Mouse (Mus musculus) 3134 (cell line): ENCODE results near the gene Taz.

ENCODE experiments used
- DNase-seq: peaks from one replicate; pipeline ENCODE4 v3.0.0-alpha.2; 2011; ENCODE audit warnings: low spot score; ENCODE audit not compliant: insufficient read length; ENCODE audit errors: extremely low read depth

The Taz gene

GRCm38 (mm10) chrX:74281732-74282394, at the start of gene Taz, which contains the start of gene Dnase1l1:
Gene Taz (plus strand): TSS chrX:74281912.
Gene Dnase1l1 (minus strand): TSS chrX:74282337.
- DNase-seq, result peak; percentile 87

- DNase-seq, result no peak
Measured at GRCm38 (mm10) chrX:74233196-74233595, 48.5 kb upstream of the Taz start.

- no peak for DNase-seq
Measured at GRCm38 (mm10) chrX:74240332-74240731, 41.4 kb upstream of the Taz start.

- DNase-seq, result no peak
Measured at GRCm38 (mm10) chrX:74243396-74243795, 38.3 kb upstream of the Taz start.

DNA sequence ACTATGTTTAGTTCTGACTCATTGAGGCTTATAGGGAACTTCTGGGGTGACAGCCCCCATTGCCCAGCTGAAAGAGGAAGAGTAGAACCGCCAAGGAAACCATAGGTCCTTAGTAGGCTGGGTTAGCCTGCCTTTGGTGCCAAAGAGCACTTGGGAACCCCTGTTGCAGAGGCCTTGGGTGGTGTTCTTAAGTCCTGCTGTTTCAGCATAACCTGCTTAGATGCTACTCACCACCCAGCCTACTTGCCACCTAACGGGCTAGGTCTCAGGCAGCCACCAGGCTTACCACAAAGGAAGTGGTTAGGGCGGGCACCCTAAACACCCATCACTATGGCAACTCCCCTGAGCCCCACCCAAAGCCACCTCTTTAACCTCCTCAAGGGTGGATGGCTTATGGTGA, 37.9 kb upstream of the Taz start:
- peak; percentile 71 for DNase-seq

DNA sequence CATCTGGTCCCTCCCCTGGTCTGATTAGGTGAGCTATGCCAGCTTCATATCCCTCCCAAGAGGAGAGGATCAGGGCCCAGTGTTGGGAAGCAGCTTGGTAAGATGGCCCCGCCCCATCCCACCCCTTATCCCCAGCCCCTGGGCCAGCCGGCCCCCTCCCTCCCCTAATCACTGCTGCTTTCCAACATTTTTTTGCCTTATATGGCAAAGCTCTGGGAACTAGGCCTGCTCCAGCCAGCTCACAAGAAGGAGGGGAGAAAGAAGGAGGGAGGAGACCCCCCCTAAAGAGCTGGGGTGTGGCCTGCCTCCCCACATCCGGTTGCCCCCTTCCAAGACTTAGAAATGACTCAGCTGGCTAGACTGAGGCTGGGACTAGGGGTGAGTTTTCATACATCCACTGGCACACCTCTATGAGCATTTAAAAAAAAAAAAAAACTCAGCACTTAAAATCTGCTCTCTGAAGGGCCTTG, 37.1 kb upstream of the Taz start:
- DNase-seq, result peak; percentile 89

- no peak for DNase-seq
Measured at GRCm38 (mm10) chrX:74245107-74245506, 36.6 kb upstream of the Taz start.

DNA sequence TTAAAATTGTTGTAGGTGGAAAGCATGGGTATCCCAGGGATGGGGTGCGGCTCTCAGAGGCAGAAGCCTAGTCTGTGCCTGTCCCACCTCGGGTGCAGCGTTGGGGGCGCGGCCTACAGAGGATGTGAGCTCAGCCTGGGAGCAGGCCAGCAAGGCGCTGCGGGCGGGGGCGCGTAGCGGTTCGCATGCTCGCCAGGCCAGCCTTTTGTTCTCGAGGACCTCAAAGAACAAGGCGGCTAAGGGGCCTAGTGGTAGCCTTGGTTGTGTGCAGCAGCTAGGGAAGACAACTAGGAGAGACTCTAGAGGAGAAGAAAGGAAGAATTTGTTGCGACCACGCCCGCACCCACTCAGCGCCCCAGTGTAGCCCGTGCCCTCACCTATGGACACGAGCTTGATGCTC, 36.0 kb upstream of the Taz start:
- DNase-seq, result peak; percentile 88

DNA sequence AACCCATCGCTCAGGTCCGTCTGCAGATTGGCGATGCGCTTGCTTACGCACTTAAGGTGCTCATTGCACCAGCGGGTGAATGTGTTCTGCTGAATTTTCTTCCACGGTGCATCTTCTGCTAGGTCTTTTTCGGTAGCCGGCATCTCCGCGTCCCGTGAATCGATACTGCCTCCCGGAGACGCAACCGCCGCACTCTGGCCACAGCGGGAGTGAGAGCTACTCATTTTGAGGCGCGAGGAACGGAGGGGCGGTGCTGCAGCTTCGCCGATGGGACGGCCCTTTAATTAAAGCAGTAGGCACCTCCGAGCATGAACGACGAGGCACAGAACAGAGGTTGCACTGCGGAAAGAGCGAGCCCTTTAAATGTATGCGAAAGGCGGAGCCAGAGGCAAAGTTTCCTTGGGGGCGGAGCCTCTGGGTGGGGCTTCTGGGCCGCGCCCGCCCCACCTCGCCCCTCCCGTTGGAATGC, 35.5 kb upstream of the Taz start:
- peak; percentile 88 for DNase-seq

GRCm38 (mm10) chrX:74246693-74247092, 35.0 kb upstream of the Taz start:
- no peak for DNase-seq

- peak; percentile 56 for DNase-seq
Measured at GRCm38 (mm10) chrX:74248651-74249050, 33.1 kb upstream of the Taz start.

DNA sequence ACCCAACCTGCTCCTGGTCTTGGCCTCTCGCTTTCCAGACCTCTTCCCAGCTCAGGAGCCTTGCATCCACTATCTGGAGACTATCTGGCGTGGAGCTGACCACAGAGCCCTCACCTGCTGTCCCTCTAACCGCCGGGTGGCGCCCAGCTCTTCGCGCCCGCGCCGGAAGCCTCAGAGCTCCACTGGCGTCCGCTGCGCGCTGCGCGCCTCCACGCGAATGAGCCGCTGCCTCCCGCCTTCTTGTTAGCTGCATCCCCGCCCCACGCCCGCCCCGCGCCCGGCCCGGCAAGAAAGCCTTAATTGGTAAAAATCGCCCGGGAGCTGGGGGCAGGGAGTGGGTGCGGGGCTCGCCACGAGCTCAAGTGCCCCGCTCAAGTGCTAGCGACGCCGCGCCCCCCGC, 32.1 kb upstream of the Taz start, which contains the start of gene Flna:
TSS of gene Flna (minus strand) at position 206 of the 400 bp plus-strand sequence.
- DNase-seq, result peak; percentile 82

DNA sequence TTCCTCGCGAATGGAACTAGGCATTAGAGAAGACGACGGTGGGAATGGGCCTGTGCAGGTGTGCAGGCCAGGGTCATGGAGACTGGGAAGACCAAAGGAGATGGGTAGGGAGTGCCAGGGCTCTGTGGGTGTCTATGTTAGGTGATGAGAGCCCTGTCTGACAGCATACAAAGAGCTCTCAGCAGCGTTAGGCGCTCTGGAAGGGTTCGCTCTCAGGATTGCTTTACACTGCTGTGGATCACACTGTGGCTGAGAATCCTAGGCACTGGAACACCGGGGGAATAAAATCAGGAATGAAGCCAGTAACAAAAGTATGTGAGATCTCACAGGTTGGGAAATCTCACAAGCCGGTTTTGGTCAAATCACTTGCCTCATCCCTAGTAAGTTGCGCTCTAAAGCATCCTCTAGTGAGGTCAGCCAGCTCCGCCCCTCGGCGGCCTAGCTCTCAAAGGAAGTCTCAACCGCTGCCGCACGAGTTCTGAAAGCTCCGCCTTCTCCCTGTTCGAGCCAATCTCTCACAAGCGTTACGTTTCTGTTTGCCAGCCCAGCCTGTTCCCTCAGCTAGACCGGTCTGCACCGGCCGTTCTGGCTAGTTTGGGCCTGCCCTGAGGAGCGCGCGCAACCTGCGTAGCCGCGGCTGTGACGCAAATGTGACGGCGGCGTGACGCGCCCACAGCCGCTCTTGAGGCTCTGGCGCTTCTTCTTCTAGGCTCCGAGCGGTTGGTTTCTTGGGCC, 27.4 kb upstream of the Taz start, which contains the start of gene Emd:
TSS of gene Emd (plus strand) at position 535 of the 735 bp plus-strand sequence.
- peak; percentile 93 for DNase-seq

- no peak for DNase-seq
Measured at GRCm38 (mm10) chrX:74254888-74255565, 26.7 kb upstream of the Taz start.

GRCm38 (mm10) chrX:74257746-74258145, 24.0 kb upstream of the Taz start:
- DNase-seq, result no peak

GRCm38 (mm10) chrX:74269736-74270061, 12.0 kb upstream of the Taz start:
- no peak for DNase-seq

DNA sequence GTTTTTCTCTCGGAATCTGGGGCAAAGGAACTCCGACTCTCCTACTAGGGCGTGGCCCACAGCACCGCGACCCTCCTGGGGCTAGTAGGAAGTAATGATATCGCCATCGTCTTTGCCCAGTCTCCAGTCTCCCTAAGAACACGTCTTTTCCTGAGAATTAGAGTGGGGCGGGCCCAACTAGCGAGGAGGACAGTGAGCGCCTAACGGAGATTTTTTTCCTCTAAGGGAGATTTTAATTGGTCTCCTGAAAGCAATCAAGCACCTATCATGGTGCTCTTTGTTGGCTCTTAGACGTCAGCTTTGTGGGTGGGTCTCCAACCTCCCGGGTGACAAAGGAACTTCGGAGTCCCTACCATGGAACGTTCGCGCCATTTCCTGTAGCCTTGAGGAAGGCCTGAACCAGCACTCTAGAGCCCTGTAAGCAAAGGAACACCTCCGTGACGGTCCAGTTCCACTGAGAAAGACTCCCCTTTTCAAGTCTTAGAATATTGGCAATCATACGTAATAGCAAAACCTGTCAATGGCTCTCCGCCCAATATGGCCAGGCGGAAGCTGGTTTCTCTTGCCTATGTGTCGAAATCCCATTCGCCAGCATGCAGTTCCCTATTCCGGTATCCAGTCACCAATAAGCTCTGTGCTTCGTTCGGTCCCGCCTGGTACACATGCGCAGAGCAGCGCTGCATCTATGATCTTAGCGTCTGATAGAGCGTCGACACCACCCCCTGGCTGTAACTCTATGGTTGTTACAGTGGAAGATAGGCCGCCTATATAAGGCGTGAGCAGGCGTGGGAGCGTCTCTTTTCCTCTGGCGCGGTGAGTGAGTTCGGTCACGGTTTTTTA, 11.4 kb upstream of the Taz start, which contains the start of gene Rpl10:
TSS of gene Rpl10 (plus strand) at position 751 of the 840 bp plus-strand sequence.
- peak; percentile 86 for DNase-seq

GRCm38 (mm10) chrX:74270902-74271551, 10.7 kb upstream of the Taz start:
- peak; percentile 50 for DNase-seq

GRCm38 (mm10) chrX:74273422-74274322, 8.0 kb upstream of the Taz start:
- peak; percentile 38 for DNase-seq
